Mouse (Mus musculus): ENCODE data around the gene Szt2.

The Szt2 gene

GRCm38 (mm10) chr4:118356738-118357137, 52.3 kb downstream of the Szt2 start:
- DNase-seq, result no peak

- DNase-seq, result no peak
These were observed 54.8 kb downstream of the Szt2 start for GRCm38 (mm10) chr4:118354289-118354688.

GRCm38 (mm10) chr4:118353689-118354088, 55.4 kb downstream of the Szt2 start:
- DNase-seq, result no peak

- DNase-seq, result no peak
These were observed 57.2 kb downstream of the Szt2 start for GRCm38 (mm10) chr4:118351828-118352227.

GRCm38 (mm10) chr4:118350864-118351263, 58.2 kb downstream of the Szt2 start:
- no peak for DNase-seq

- no peak for DNase-seq
These were observed 61.4 kb downstream of the Szt2 start for GRCm38 (mm10) chr4:118347529-118348309.

- DNase-seq, result no peak
These were observed 67.6 kb downstream of the Szt2 start for GRCm38 (mm10) chr4:118341447-118341846.

- DNase-seq, result peak; percentile 76
These were observed 72.4 kb downstream of the Szt2 start for GRCm38 (mm10) chr4:118336658-118337057.

- DNase-seq, result no peak
These were observed 73.1 kb downstream of the Szt2 start for GRCm38 (mm10) chr4:118335991-118336390.

- peak; percentile 47 for DNase-seq
These were observed 77.3 kb downstream of the Szt2 start for GRCm38 (mm10) chr4:118331777-118332176.

- DNase-seq, result no peak
These were observed 82.6 kb downstream of the Szt2 start for GRCm38 (mm10) chr4:118326476-118326875.

GRCm38 (mm10) chr4:118320636-118321035, 88.4 kb downstream of the Szt2 start:
- DNase-seq, result no peak

GRCm38 (mm10) chr4:118319706-118320344, 89.2 kb downstream of the Szt2 start:
- no peak for DNase-seq

- DNase-seq, result no peak
These were observed 92.4 kb downstream of the Szt2 start for GRCm38 (mm10) chr4:118316662-118317061.

GRCm38 (mm10) chr4:118315286-118315685, 93.8 kb downstream of the Szt2 start:
- DNase-seq, result no peak

All from lung, postnatal 14 days (tissue).